Mouse (Mus musculus): Measurements from ENCODE around the gene Zbtb37. TPM values are rescaled to one million over a fixed set of nuclear protein-coding genes. Genes with fewer than 3 reads are reported as not detected.

The Zbtb37 gene
- 10 to 100 TPM in 1 of 2 experiments, 1 to 10 TPM in 1; 9.7 to 10.6 TPM for total RNA-seq (2023)

DNA sequence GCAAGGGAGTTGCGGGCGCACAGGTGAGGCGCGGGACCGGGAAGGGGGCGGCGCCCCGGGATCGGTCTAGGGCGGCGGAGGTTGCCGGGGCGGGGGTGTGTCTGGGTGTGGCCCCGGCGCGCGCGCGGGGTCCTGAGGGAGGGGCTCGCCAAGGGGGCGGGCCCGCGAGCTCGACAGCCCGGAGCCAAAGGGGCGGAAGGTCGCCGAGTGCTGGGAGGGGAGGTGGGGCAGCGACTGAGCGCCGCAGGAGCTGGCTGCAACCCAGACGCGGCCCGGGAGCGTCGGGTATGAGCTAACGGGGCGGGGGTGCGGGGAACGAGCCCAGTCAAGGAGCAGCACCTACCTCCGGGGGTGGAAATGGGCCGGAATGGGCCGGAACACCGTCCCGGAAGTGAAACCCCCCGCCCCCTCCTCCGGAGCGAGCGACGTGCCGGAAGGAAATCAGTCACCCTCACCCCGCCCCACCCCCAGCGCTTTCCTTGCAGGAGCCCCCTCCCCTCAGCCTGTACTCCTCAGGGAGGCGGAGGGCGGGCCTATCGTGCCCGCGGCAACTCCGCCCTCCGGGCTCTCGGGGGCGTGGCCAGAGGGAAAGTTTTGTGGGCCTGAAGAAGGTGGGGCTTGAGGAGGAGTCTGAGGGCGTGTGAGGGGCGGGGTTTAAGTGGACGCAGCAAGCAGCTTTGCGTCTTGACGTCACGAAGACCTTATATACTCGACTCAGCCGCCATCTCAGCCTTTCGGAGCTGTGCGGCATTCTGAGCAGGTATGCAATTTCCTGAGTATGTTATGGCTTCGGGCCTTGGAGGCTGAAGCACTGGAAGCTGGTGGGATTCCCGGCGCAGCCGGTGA lies at the start of gene Zbtb37:
Zbtb37 (minus strand) TSS at position 415 of the 846 bp plus-strand sequence.

DNA sequence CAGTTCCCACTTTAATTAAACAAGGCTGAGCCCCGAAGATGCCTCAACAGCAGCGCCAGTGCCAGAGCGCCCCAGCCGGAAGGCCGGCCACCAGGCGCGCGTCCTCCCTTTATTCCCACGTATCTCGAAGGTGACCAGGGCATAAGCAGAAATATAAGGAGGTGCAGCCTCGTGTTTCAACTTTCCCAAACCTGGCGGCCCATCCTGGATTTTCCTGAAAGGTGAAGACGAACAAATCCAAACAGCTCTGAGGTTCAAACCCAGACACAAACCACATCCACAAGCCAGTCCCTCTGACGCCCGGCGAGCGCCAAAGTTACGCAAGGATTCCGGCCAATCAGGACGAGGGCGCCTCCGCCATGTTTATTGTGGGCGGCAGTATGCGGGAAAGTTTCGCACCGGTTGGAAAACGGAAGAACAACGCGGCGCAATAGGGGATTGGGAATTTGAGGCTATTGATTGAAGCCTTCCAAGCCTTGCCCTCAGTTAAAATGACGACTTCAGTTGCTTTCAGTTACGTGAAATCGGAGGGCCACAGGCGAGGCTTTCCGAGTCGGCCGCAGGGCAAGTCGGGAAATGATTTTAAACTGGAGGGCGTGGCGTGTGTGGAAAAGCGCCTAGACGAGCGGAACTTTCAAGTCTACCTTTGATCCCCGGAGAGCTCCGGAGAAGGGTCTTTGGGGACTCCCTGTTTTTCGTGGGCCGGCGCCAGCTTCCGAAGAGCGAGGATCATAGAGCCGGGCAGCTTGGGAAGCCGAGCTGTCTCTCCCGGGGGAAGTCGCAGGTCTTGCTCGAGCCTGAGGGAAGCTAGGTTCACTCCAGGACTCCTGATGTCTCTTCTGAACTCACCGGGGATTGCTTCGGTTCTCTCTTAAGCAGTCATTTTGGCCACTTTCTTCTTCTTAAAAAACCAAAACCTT lies 36.0 kb upstream of the Zbtb37 start, which contains the start of the genes Dars2 and Cenpl:
Dars2 (minus strand) TSS at position 307 of the 920 bp plus-strand sequence.
Cenpl (plus strand) TSS at position 362 of the 920 bp plus-strand sequence.

DNA sequence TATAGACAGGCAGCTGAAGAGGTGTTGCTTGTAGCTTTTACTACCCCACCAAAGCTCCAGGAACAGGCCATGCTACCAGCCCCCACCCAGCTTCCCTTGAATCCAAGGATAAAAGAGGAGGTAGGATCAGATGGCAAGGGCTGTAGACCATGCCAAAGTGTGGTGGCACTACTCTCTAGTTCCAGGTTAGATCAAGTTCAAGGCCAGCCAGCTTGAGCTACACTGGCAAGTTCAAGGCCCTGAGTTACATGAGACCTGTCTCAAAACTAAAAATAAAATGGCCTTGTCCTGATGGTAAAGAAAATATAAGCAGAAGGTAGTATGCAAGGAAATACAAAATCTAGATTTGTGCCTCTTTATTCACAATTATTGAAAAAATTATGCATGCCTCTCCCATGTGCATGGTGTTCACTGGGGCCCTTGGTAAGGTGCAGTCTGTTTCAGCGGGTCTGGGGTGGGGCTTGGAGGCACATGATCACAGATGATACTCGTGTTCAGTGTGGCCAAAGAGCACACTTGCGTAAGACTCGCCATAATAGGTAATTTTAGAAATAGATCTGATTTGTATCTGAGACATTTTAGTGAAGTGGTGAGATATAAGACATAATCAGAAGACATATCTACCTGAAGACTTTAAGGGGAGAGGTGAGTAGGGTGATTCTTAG lies 56.4 kb downstream of the Zbtb37 start, which contains the start of gene Serpinc1:
Serpinc1 (plus strand) TSS at position 515 of the 665 bp plus-strand sequence.

Other genes with a start within 250 kb of the Zbtb37 start
- gene Rabgap1l, start 241.6 kb downstream of the Zbtb37 start, total RNA-seq (2023): 10 to 100 TPM; 42.1 to 46.7 TPM
- 10 to 100 TPM; 52.1 to 55.3 TPM for gene Rc3h1, start 128.4 kb downstream of the Zbtb37 start, total RNA-seq (2023)
- 1 to 10 TPM; 1.2 to 2.2 TPM for gene Serpinc1, start 56.3 kb downstream of the Zbtb37 start, total RNA-seq (2023)
- 10 to 100 TPM; 10.8 to 13.9 TPM for gene Dars2, start 35.8 kb upstream of the Zbtb37 start, total RNA-seq (2023)
- 10 to 100 TPM in 1 of 2 experiments, 1 to 10 TPM in 1; 8.1 to 10.9 TPM for gene Cenpl, start 35.9 kb upstream of the Zbtb37 start, total RNA-seq (2023)
- 10 to 100 TPM; 20.1 to 22.8 TPM for gene Klhl20, start 96.7 kb upstream of the Zbtb37 start, total RNA-seq (2023)
- gene Ankrd45, start 107.8 kb upstream of the Zbtb37 start, total RNA-seq (2023): not detected
- gene Tex50, start 124.5 kb upstream of the Zbtb37 start, total RNA-seq (2023): not detected
- 100 to 1,000 TPM; 184 to 192 TPM for gene Prdx6, start 216.4 kb upstream of the Zbtb37 start, total RNA-seq (2023)